Mouse (Mus musculus) small intestine, adult 2 months (tissue): ENCODE data around the gene Col6a1.

Experiments
- CTCF ChIP-seq: fragments of 200-500 bp; IDR thresholded peaks from 2 replicates; pipeline ENCODE4 v1.5.1; 2012; ENCODE audit warnings: low read depth, mild to moderate bottlenecking, control low read depth, inconsistent platforms, low read length, moderate library complexity, mixed read lengths; ENCODE audit not compliant: insufficient replicate concordance, insufficient read length; ENCODE audit errors: extremely low read depth
- POLR2A ChIP-seq: fragments of 200-500 bp; IDR thresholded peaks from 2 replicates; pipeline ENCODE4 v1.6.1; 2012; ENCODE audit warnings: low read depth, mild to moderate bottlenecking, control low read depth, inconsistent platforms, low read length, moderate library complexity

GRCm38 (mm10) chr10:76693446-76693845, 32.5 kb downstream of the Col6a1 start:
- TF ChIP-seq CTCF, result no peak
- TF ChIP-seq POLR2A, result no peak
